Mouse (Mus musculus) testis, adult 2 months (tissue): Measurements from ENCODE around the gene Zfp960.
"Not testable (repeated sequence)": the region's sequence is repeated elsewhere in the genome, so short reads cannot be mapped to it uniquely, and the experiment has no call there.

Source experiments
- CTCF ChIP-seq: fragments of 200-500 bp; IDR thresholded peaks from 2 replicates; pipeline ENCODE4 v1.5.1; 2012; ENCODE audit warnings: low read depth, mild to moderate bottlenecking, inconsistent platforms, low read length, moderate library complexity; ENCODE audit not compliant: control insufficient read depth, insufficient read depth, insufficient replicate concordance
- POLR2A ChIP-seq: fragments of 200-500 bp; IDR thresholded peaks from 2 replicates; pipeline ENCODE4 v1.6.1; 2012; ENCODE audit warnings: low read depth, mild to moderate bottlenecking, inconsistent platforms, low read length, moderate library complexity; ENCODE audit not compliant: control insufficient read depth

DNA sequence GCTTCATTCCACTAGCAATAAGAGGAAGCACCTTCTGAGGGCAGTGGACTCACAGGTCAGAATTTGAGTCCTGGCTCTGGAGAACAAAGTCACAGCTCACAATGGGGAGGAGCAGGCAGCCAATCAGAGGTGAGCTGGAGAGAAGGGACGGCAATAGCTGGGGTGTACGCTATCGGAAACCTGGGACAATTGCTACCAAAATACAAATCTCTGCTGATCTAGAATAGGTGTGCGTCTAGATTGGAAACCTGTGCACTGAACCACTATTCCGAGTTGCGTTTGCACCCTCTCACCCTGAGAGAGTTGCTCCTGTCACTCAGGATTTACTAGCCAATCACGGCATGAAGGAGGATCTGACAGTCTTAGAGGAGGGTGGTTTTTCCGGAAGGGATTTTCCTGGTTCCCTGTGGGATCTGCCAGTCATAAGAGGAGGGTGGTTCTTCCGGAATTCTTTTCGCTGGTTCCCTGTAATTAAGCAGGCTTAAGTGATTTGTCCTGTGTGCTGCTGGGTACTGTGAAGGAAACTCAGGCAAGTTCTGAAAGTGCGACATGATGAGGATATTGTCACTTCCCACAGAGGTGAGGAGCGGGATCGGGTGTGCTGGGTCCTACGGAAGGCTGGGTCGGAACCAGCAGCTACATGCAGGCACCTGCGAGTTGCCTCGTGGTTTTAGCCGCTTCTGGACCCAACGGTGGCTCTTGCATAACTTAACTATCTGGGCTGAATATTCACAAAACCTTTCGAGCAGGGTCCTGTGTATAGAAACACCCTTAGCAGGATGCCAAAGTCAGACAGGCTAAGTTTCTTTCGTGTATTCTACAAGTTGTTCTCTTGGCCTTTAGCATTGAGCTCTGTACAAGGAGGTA is at the start of gene Zfp960:
- TF ChIP-seq POLR2A, CTCF: not testable (repeated sequence)
